7 mouse cellular contexts compared by ENCODE assay signal in the genomic region with DNA sequence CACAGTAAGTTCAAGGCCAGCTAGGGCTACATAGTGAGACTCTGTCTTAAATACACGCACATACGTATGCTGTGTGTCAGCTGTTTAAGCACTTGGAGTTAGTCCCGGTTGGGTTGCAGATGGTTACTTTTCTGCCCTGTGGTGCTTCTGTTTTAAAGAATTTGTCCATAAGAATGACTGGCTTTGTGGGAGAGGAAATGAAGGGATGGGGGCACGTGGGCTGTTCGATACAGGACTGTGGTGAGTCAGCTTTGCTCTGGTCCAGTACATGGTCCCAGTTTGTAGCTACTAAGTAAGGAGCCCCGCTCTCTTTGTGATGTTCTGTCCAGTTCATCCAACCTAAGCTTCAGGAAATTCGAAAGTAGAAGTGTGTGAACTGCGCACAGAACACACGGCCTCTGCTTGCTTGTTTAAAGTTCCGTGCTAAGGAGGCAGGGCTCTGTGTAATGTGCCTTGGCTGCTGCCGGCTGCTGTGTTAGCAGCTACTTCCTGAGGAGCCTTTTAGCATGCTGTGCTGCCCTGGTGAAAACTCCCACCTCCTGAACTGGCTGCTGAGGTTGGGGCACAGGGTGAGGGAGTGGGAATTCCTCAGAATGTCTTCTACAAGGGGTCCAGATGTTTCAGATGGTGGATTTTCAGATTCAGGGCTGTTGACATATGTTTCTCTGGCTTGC. TPM values are rescaled to one million over a fixed set of nuclear protein-coding genes. Genes with fewer than 3 reads are reported as not detected.
DNase-seq lines count a peak whose midpoint lies in the region; ATAC-seq lines count a peak whose summit lies in the region.

No protein-coding gene starts in this region.

- no peaks in the 10 kb centered on the region for H3K27me3 ChIP-seq in kidney, embryonic 16.5 days (ENCODE audit: insufficient read depth, low read length)
- H3K27me3 ChIP-seq in embryonic facial prominence, embryonic 14.5 days (replicated peaks; ENCODE audit: control insufficient read depth, insufficient read depth, low read length), result no peaks in the 10 kb centered on the region
- H3K27me3 ChIP-seq in liver, embryonic 15.5 days, result no peaks in the 10 kb centered on the region

- no peak for DNase-seq in kidney, adult 9 months
- peak; percentile 39 for DNase-seq in embryonic facial prominence, embryonic 14.5 days (ENCODE audit: low spot score)
- peak; percentile 65 for DNase-seq in thymus, postnatal 14 days
- DNase-seq in gastrocnemius, postnatal 10 days, result no peak

- H3K4me3 ChIP-seq in kidney, embryonic 16.5 days (ENCODE audit: low read length), result no peak overlapping the region
- H3K4me3 ChIP-seq in embryonic facial prominence, embryonic 14.5 days (ENCODE audit: low read depth, low read length), result no peak overlapping the region
- H3K4me3 ChIP-seq in liver, embryonic 15.5 days (replicated peaks), result no peak overlapping the region

- no peak for ATAC-seq in kidney, embryonic 16.5 days (ENCODE audit: low FRiP score, low TSS enrichment)
- no peak for ATAC-seq in embryonic facial prominence, embryonic 14.5 days (ENCODE audit: low read depth)
- ATAC-seq in liver, embryonic 15.5 days (ENCODE audit: insufficient read depth), result no peak
- no peak for ATAC-seq in erythroid progenitor cell, adult 5-6 weeks (replicated peaks; ENCODE audit: low FRiP score, poor library complexity, severe bottlenecking)

- peaks cover 62% of the 10 kb centered on the region for H3K4me1 ChIP-seq in kidney, embryonic 16.5 days (ENCODE audit: insufficient read depth, low read length)
- H3K4me1 ChIP-seq in embryonic facial prominence, embryonic 14.5 days (ENCODE audit: control insufficient read depth, insufficient read depth, low read length), result peaks cover 34% of the 10 kb centered on the region
- peaks cover 56% of the 10 kb centered on the region for H3K4me1 ChIP-seq in liver, embryonic 15.5 days (replicated peaks)

- 29% methylated on average over 11 of the region's 11 CpGs for WGBS in kidney, embryonic 16.5 days
- WGBS in embryonic facial prominence, embryonic 14.5 days, result 28% methylated on average over 11 of the region's 11 CpGs
- 31% methylated on average over 11 of the region's 11 CpGs for WGBS in liver, embryonic 15.5 days (ENCODE audit: insufficient replicate concordance)

- H3K27ac ChIP-seq in kidney, embryonic 16.5 days (ENCODE audit: low read length), result no peak overlapping the region; the same call in 1 of the 2 replicates
- H3K27ac ChIP-seq in embryonic facial prominence, embryonic 14.5 days (replicated peaks; ENCODE audit: low read depth, low read length), result peak overlapping the region; percentile 57; the same call in 1 of the 2 replicates
- peak overlapping the region; percentile 21; the same call in 1 of the 2 replicates for H3K27ac ChIP-seq in liver, embryonic 15.5 days (replicated peaks)

- no peaks in the 10 kb centered on the region for H3K9me3 ChIP-seq in kidney, embryonic 16.5 days (ENCODE audit: low read length)
- no peaks in the 10 kb centered on the region for H3K9me3 ChIP-seq in embryonic facial prominence, embryonic 14.5 days (ENCODE audit: control insufficient read depth, low read length)
- no peaks in the 10 kb centered on the region for H3K9me3 ChIP-seq in liver, embryonic 15.5 days (replicated peaks)

- no peak overlapping the region for H3K9ac ChIP-seq in kidney, embryonic 16.5 days (replicated peaks; ENCODE audit: low read length)
- 0 out of 2 replicates have a peak overlapping the region, but pooled peaks have one; percentile 42 for H3K9ac ChIP-seq in embryonic facial prominence, embryonic 14.5 days (ENCODE audit: low read depth, low read length)
- H3K9ac ChIP-seq in liver, embryonic 15.5 days, result no peak overlapping the region

- peak overlapping the region; percentile 22 for H3K4me2 ChIP-seq in kidney, embryonic 16.5 days (replicated peaks; ENCODE audit: low read depth, low read length)
- H3K4me2 ChIP-seq in embryonic facial prominence, embryonic 14.5 days (ENCODE audit: low read depth, low read length), result peak overlapping the region; percentile 35
- peak overlapping the region; percentile 21; the same call in 1 of the 2 replicates for H3K4me2 ChIP-seq in liver, embryonic 15.5 days

- H3K36me3 ChIP-seq in kidney, embryonic 16.5 days (ENCODE audit: insufficient read depth, low read length), result no peaks in the 10 kb centered on the region
- H3K36me3 ChIP-seq in embryonic facial prominence, embryonic 14.5 days (ENCODE audit: control insufficient read depth, insufficient read depth, low read length), result 0 out of 2 replicates have a peak, but pooled peaks cover 6% of the 10 kb centered on the region
- H3K36me3 ChIP-seq in liver, embryonic 15.5 days (replicated peaks), result peaks cover 32% of the 10 kb centered on the region

RNA-seq across cellular contexts. Expression of gene Med13l, which starts 31.5 kb away (rescaled TPM):
- 8.2 and 9.1 TPM in 2 replicates for polyA plus RNA-seq in kidney, embryonic 16.5 days (2015; fragmentation: Nextera tagmentation; extraction: Ambion mirVana)
- polyA plus RNA-seq in embryonic facial prominence, embryonic 14.5 days (2014; fragmentation: Nextera tagmentation; extraction: Ambion mirVana), result 15.7 and 16.5 TPM in 2 replicates
- 11.0 and 13.3 TPM in 2 replicates for polyA plus RNA-seq in liver, embryonic 15.5 days (2015; fragmentation: Nextera tagmentation; extraction: Ambion mirVana)
- 129 and 136 TPM in 2 replicates for total RNA-seq in erythroid progenitor cell, adult 5-6 weeks (2015; ENCODE audit: low replicate concordance)
- 166 and 173 TPM in 2 replicates for total RNA-seq in erythroid progenitor cell, adult 5-6 weeks (2017; ENCODE audit: low replicate concordance)
- total RNA-seq in gastrocnemius, postnatal 10 days (2021), result 10 to 100 TPM; 27.0 to 27.1 TPM

Comparison
In these comparisons a context has a peak if more than half of its experiments do, and no peak if none do; other contexts are left out.
1. DNase-seq: peak in embryonic facial prominence, embryonic 14.5 days (single experiment) and thymus, postnatal 14 days (single experiment); none in kidney, adult 9 months (single experiment) and gastrocnemius, postnatal 10 days (single experiment).
2. Peak in every context shown above with its lines, with median percentiles within 50 percentile points of each other: H3K4me2 ChIP-seq.